Mouse (Mus musculus) liver, embryonic 16.5 days (tissue): Measurements from ENCODE around the gene Vipr2. TPM values are rescaled to one million over a fixed set of nuclear protein-coding genes. Genes with fewer than 3 reads are reported as not detected.

Experiments used
- ATAC-seq: fragments of 200-750 bp; cut with Nextera tagmentation; 2 replicates; pipeline ENCODE4 v1.8.0; 2017; ENCODE audit warnings: low read depth, mild to moderate bottlenecking, moderate number of reproducible peaks, moderate library complexity
- H3K27ac ChIP-seq: fragments of 300-500 bp; sonication (generic); 2 replicates; pipeline ENCODE4 v1.5.1; 2014; ENCODE audit warnings: mild to moderate bottlenecking, low read length
- H3K27me3 ChIP-seq: fragments of 300-500 bp; sonication (generic); 2 replicates; pipeline ENCODE4 v1.6.1; 2014; ENCODE audit warnings: low read depth, low read length, mixed read lengths; ENCODE audit not compliant: control insufficient read depth, insufficient read depth
- H3K36me3 ChIP-seq: fragments of 300-500 bp; sonication (generic); 2 replicates; pipeline ENCODE4 v1.6.1; 2014; ENCODE audit warnings: mild to moderate bottlenecking; ENCODE audit not compliant: control insufficient read depth, insufficient read depth
- H3K4me1 ChIP-seq: fragments of 300-500 bp; sonication (generic); 2 replicates; pipeline ENCODE4 v1.6.1; 2014; ENCODE audit warnings: low read depth, low read length, mixed read lengths; ENCODE audit not compliant: control insufficient read depth
- H3K4me2 ChIP-seq: fragments of 300-500 bp; sonication (generic); 2 replicates; pipeline ENCODE4 v1.6.1; 2014; ENCODE audit warnings: low read depth, low read length, mixed read lengths
- H3K4me3 ChIP-seq: fragments of 300-500 bp; sonication (generic); 2 replicates; pipeline ENCODE4 v1.5.1; 2014; ENCODE audit warnings: low read depth, mild to moderate bottlenecking, low read length
- H3K9ac ChIP-seq: fragments of 300-500 bp; sonication (generic); 2 replicates; pipeline ENCODE4 v1.6.1; 2014; ENCODE audit warnings: low read depth, low read length
- H3K9me3 ChIP-seq: fragments of 300-500 bp; sonication (generic); replicated peaks from 2 replicates; pipeline ENCODE4 v1.6.1; 2016; ENCODE audit warnings: low read length; ENCODE audit not compliant: control insufficient read depth
- WGBS: fragments of 180-500 bp; shearing (Covaris S2); extraction: QIAGEN DNeasy Blood & Tissue Kit; methylation state at CpG from one replicate; pipeline ENCODE4 v1.1.7; 2014; ENCODE audit not compliant: insufficient replicate concordance; 5-methylcytosine and 5-hydroxymethylcytosine counted together
- polyA plus RNA-seq: library from polyadenylated mRNA; unstranded; fragments of >200 nt; fragmentation: Nextera tagmentation; extraction: Ambion mirVana; gene quantifications from 2 replicates; pipeline ENCODE4 v1.2.1, GENCODE M21; 2015

Gene Vipr2
- polyA plus RNA-seq, 1 experiment from 2014 or later = 0.07 TPM

GRCm38 (mm10) chr12:116140605-116141004, 63.1 kb downstream of the Vipr2 start:
- H3K4me3 ChIP-seq = no peak overlapping the region
- whole genome bisulfite sequencing = 52% methylated on average over 2 of the region's 2 CpGs
- no peak overlapping the region for H3K4me2 ChIP-seq
- no peaks in the 10 kb centered on the region for H3K27me3 ChIP-seq
- no peak overlapping the region for H3K27ac ChIP-seq
- H3K9me3 ChIP-seq = no peaks in the 10 kb centered on the region
- H3K4me1 ChIP-seq = no peaks in the 10 kb centered on the region
- ATAC-seq = no peak
- H3K9ac ChIP-seq = no peak overlapping the region
- H3K36me3 ChIP-seq = no peaks in the 10 kb centered on the region

- Histone ChIP-seq H3K4me1 (no peaks in the 10 kb centered on the region), H3K4me3 (no peak overlapping the region), H3K9me3 (no peaks in the 10 kb centered on the region), H3K4me2 (no peak overlapping the region), H3K9ac (no peak overlapping the region), H3K27ac (no peak overlapping the region), H3K27me3 (no peaks in the 10 kb centered on the region), H3K36me3 (no peaks in the 10 kb centered on the region)
- WGBS = 23% methylated on average over 2 of the region's 2 CpGs
- peak; percentile 33 for ATAC-seq
Measured at GRCm38 (mm10) chr12:116141816-116142215, 64.3 kb downstream of the Vipr2 start.

GRCm38 (mm10) chr12:116142464-116142863, 64.9 kb downstream of the Vipr2 start:
- Histone ChIP-seq H3K9me3 (no peaks in the 10 kb centered on the region), H3K4me1 (no peaks in the 10 kb centered on the region), H3K36me3 (no peaks in the 10 kb centered on the region), H3K9ac (no peak overlapping the region), H3K27ac (no peak overlapping the region), H3K4me3 (no peak overlapping the region), H3K4me2 (no peak overlapping the region), H3K27me3 (no peaks in the 10 kb centered on the region)
- 61% methylated on average over 3 of the region's 3 CpGs for WGBS
- ATAC-seq = no peak

GRCm38 (mm10) chr12:116145246-116145645, 67.7 kb downstream of the Vipr2 start:
- WGBS = 17% methylated on average over 5 of the region's 5 CpGs
- Histone ChIP-seq H3K36me3 (no peaks in the 10 kb centered on the region), H3K27ac (no peak overlapping the region), H3K4me2 (no peak overlapping the region), H3K27me3 (no peaks in the 10 kb centered on the region), H3K9ac (no peak overlapping the region), H3K9me3 (no peaks in the 10 kb centered on the region), H3K4me3 (no peak overlapping the region), H3K4me1 (no peaks in the 10 kb centered on the region)
- ATAC-seq = peak; percentile 25; the same call in 1 of the 2 replicates

- 52% methylated on average over 1 of the region's 1 CpGs for WGBS
- no peaks in the 10 kb centered on the region for H3K4me1 ChIP-seq
- H3K27me3 ChIP-seq = no peaks in the 10 kb centered on the region
Measured at GRCm38 (mm10) chr12:116145686-116146085, 68.2 kb downstream of the Vipr2 start.

GRCm38 (mm10) chr12:116146996-116147634, 69.6 kb downstream of the Vipr2 start:
- no peaks in the 10 kb centered on the region for H3K36me3 ChIP-seq
- H3K27ac ChIP-seq = no peak overlapping the region
- H3K9ac ChIP-seq = no peak overlapping the region
- H3K4me3 ChIP-seq = no peak overlapping the region
- no peak overlapping the region for H3K4me2 ChIP-seq
- no peak for ATAC-seq
- no peaks in the 10 kb centered on the region for H3K27me3 ChIP-seq
- H3K9me3 ChIP-seq = no peaks in the 10 kb centered on the region
- 63% methylated on average over 8 of the region's 8 CpGs for WGBS
- no peaks in the 10 kb centered on the region for H3K4me1 ChIP-seq

More at GRCm38 (mm10) chr12:116145686-116146085, 68.2 kb downstream of the Vipr2 start:
- Histone ChIP-seq H3K4me2 (no peak overlapping the region), H3K4me3 (no peak overlapping the region), H3K9me3 (no peaks in the 10 kb centered on the region), H3K27ac (no peak overlapping the region), H3K9ac (no peak overlapping the region), H3K36me3 (no peaks in the 10 kb centered on the region)
- peak; percentile 12; the same call in 1 of the 2 replicates for ATAC-seq

GRCm38 (mm10) chr12:116152866-116153428, 75.4 kb downstream of the Vipr2 start:
- no peaks in the 10 kb centered on the region for H3K36me3 ChIP-seq
- H3K4me2 ChIP-seq = no peak overlapping the region
- H3K9ac ChIP-seq = no peak overlapping the region
- H3K4me1 ChIP-seq = no peaks in the 10 kb centered on the region
- H3K4me3 ChIP-seq = no peak overlapping the region
- no peak overlapping the region for H3K27ac ChIP-seq
- no peaks in the 10 kb centered on the region for H3K9me3 ChIP-seq
- H3K27me3 ChIP-seq = no peaks in the 10 kb centered on the region
- 67% methylated on average over 9 of the region's 9 CpGs for WGBS
- no peak for ATAC-seq

GRCm38 (mm10) chr12:116156792-116157532, 79.4 kb downstream of the Vipr2 start:
- H3K27ac ChIP-seq = no peak overlapping the region
- no peak overlapping the region for H3K9ac ChIP-seq
- H3K4me2 ChIP-seq = no peak overlapping the region
- H3K4me1 ChIP-seq = no peaks in the 10 kb centered on the region
- no peaks in the 10 kb centered on the region for H3K9me3 ChIP-seq
- no peak overlapping the region for H3K4me3 ChIP-seq
- H3K36me3 ChIP-seq = no peaks in the 10 kb centered on the region
- no peaks in the 10 kb centered on the region for H3K27me3 ChIP-seq
- ATAC-seq = no peak
- WGBS = 61% methylated on average over 7 of the region's 7 CpGs

GRCm38 (mm10) chr12:116159223-116159622, 81.7 kb downstream of the Vipr2 start:
- 60% methylated on average over 5 of the region's 5 CpGs for WGBS
- no peak overlapping the region for H3K27ac ChIP-seq
- no peak for ATAC-seq
- no peaks in the 10 kb centered on the region for H3K27me3 ChIP-seq
- H3K4me3 ChIP-seq = no peak overlapping the region
- H3K4me2 ChIP-seq = no peak overlapping the region
- H3K4me1 ChIP-seq = no peaks in the 10 kb centered on the region
- no peaks in the 10 kb centered on the region for H3K9me3 ChIP-seq
- H3K36me3 ChIP-seq = no peaks in the 10 kb centered on the region
- no peak overlapping the region for H3K9ac ChIP-seq
